Mouse (Mus musculus) T-cell, adult 2 months (primary cell): ENCODE measurements at regions not wholly inside any gene's neighbourhood (a gene's known extent, or its start where the extent isn't known, plus 50 kb on each side); places are given as distances from the start of the nearest gene placed in this dataset.

Source experiments
- DNase-seq: peaks from one replicate; pipeline ENCODE4 v3.0.0; 2022; ENCODE audit warnings: low spot score

DNA sequence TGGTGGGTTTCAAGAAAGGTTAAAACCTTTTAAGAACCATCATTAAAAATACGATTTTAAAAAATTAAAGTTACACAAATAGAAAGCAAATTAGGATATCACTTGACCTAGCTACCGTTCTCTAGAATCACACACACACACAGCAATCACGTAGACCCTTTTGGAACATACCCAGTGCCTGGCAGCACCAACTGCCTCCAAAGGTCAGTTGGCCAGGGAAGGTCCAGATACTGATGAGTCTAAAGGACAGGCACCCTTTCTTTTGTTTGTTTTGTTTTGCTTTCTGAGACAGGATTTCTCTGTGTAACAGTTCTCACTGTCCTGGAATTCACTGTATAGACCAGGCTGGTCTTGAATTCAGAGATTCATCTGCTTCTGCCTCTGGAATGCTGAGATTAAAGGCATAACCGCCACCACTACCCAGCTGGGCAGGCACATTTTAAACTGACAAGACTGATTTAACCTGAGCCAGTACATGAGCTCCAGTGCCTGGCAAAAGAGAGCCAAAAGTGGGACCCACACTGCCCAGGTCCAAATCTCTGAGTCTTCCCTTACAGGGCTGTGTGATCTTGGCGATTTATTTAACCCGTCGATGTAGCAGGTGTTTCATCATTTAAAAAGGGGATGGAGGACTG is 353.0 kb downstream of the Pmp22 start:
- no peak for DNase-seq

DNA sequence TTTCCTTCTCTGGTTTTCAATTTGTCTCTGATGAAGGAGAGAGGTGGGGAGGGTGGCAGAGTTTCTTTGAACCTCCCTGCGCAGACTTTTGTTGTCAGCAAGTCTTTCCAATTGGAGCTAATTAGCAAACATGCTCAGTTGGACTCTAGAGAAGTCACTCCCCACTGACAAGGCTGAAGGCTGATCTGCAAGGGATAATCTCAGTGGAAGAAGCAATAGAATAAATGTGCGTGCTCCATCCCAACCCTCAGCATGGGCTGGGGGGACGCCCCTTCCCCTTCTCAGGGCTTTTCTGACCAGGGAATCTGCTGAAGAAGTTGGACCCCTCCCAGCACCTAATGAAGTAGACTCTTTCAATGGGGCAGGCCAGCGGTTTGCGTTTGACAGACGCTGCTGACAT is 353.8 kb downstream of the Pmp22 start:
- DNase-seq = no peak

DNA sequence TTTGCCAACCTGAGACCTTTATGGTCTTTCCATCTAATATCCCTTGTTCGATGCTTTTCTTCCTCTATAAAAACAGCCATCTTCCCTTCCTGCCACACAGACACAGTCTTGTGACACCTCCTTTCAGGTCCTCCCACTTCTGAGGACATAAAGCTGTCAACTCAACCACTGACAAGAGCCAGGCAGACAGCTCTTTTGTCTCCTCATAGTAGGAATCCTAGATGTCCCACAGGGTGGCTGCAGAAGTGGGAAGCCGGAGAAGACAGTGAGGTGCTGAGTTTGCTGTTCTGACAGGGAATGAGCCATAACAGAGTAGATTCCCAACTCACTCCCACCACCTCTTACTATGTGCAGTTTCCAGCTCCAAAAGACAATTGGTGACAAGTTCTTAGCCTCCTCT is 358.4 kb downstream of the Pmp22 start:
- no peak for DNase-seq

DNA sequence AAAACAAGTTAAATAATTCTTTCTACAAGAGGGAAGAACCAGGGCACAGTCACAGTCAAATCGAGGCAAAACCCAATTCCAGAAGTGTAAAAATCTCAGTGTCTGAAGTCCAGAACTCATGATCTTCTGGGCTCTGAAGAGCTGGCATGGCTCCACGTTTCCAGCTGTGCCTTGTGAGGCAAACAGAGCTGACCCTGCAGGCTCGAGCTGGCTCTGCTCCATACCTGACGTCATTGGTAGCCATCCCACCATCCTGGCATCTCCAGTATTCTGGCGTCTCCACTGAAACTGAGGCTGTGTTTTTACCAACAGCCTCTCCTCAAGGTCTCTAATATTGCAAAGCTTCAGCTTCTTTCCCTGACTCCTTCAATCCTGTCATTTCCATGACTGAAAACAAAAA is 373.4 kb downstream of the Pmp22 start:
- no peak for DNase-seq

DNA sequence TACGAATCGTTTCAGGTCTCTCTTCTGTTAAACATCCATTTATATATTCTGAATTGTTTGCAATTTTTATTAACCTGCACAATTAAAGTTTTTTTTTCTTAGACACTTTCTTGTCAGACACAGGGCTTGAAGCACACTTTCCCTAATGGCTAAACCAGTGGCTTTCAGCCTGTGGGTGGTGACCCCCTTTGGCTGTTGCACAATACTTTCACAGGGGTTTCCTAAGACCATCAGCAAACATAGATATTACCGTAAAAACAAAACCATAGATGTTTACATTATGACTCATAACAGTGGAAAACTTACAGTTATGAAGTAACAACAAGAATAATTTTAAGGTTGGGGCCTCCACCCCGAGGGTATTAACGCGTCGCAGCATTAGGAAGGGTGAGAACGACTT is 378.6 kb downstream of the Pmp22 start:
- no peak for DNase-seq

DNA sequence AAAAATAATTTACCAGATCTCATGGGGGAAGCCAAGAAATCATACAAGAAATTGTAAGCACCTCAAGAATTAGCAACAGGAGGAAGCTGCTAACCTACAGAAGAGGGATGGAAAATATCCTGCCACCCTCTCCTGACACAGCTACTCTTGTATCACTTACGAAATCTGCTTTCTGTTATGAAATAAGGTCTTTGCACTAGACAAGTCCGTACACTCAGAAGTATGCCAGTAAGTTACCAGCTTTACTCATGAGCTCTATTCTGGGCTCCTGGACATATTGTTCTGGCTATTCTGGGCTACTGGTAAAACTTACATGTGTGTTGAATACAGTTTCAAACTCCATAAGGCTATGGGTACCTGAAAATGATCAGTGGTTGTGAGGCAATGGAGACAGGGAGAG is 379.9 kb downstream of the Pmp22 start:
- no peak for DNase-seq

DNA sequence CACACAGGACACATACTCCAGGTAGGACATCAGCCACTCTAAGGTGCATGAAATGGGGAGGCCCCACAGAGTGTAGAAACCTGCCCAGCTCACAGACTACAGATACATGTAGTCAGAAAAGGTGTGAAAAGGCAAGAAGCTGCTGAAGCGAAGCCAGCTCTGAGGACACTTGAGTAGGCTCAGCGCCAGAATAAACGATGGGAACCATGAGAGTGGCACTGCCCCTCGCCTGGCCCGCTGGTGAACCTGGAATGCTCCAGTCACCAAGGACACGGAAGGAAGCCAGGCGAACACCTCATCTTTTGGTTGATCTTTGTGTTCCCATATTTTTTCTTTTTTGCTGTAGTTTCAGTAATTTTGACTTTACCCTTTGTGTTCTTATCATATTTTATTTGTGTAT is 381.8 kb downstream of the Pmp22 start:
- DNase-seq = no peak

DNA sequence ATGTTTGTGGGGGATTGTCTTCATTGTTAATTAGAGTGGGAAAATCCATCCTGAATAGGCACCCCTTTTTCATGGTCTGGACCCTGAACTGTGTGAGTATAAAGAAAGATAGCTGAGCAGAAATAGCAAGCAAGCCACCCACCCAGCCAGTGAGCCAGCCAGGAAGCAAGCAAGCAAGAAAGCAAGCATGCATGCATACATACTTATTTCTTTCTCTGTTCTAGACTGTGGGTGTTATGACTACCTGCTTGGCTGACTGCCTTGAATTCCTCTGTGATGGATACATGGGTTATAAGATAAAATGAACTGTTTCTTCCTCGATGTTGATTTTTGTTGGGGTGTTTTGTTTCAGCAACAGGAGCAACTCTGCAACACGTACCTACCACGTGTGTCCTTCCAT is 385.8 kb downstream of the Pmp22 start:
- no peak for DNase-seq

DNA sequence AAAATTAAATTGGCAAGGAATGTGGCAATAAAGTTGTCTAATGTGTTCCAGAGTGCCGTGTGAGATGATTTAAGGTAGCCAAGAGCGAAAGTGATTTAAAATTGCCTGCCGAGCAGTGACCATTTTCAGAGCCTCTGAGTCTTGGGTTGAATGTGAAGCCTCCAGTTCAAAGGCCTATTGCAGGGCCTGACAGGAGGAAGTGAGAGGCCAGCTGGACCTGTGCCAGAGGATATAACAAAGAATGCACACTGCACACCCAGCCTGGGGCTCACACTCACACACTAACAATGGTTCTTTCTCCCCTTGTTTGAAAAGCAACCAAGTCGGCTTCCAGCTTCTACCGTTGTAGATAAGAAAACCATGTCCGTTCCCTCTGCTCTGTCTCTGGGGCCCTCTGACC is 390.1 kb downstream of the Pmp22 start:
- no peak for DNase-seq

DNA sequence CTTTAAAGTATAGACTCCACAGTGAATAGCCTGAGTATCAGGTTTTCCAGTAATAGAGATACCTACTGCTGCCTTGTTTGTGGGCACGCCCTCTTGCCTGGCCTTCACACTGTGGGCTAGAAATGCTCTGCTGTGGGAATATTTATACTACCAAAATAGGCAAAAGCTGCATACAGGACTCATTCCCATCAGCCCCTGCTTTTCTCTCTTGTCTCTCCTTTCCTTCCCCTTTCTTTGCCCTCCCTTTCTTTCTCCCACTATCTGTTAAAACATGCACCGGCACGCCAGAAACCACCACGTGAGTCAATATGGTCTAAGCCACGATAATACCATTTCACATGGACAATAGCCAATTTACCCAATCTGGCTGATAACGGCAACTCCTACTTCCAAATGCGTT is 395.5 kb downstream of the Pmp22 start:
- no peak for DNase-seq

DNA sequence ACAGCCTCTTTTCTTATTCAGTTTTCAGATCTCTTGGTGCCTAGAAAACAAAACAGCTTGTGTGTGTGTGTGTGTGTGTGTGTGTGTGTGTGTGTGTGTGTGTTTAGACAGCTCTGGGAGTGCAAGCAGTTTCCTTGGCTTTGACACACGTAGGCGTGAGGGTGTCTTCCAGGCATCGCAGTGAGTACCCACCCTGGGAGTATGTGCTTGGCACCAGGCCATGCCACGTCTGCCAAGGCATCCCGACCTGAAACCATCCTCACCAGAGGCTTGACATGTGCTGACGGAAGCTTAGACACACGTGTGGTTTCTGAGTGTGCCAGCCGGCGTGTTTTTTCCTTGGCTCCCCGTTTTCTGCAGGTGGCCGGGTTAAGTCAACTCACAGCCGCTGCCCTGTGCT is 396.6 kb downstream of the Pmp22 start:
- DNase-seq = no peak

DNA sequence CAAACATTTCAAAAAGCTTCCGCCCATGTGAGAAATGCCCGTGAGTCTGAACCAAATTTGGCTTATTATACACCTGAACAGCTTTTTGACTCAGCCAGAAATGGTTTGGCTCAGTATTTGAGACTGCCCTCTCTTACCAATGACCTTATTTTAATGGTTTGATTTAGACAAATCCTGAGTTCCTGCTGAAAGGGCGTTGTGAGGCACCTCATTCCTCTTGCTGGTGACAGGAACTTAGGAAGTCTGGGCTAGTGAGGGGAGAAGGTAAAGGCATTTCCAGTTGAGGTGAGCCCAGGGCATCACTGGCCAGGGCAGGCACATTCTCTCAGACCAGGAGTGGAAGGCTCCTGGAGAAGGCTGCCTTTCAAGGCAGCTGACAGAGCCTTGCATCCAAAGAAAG is 396.1 kb downstream of the Hs3st3b1 start:
- DNase-seq = no peak

DNA sequence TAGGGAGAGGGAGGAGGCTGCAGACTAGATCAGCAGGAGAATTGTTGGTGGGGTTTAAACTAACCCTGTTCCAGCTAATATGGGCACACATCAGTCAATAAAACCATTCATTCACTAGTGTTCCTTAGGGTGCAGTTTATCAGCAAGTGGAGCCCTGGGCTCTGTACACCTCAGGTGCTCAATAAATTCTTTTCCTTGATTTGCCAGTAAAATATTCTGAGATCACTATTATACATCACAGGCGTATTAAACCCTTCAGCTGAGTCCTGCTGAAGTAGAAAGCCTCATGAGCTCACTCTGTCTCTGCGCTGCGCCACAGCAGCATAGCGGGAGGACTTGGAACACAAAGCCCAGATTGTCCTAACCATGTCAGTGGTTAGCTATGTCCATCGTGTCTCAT is 389.3 kb downstream of the Hs3st3b1 start:
- no peak for DNase-seq

DNA sequence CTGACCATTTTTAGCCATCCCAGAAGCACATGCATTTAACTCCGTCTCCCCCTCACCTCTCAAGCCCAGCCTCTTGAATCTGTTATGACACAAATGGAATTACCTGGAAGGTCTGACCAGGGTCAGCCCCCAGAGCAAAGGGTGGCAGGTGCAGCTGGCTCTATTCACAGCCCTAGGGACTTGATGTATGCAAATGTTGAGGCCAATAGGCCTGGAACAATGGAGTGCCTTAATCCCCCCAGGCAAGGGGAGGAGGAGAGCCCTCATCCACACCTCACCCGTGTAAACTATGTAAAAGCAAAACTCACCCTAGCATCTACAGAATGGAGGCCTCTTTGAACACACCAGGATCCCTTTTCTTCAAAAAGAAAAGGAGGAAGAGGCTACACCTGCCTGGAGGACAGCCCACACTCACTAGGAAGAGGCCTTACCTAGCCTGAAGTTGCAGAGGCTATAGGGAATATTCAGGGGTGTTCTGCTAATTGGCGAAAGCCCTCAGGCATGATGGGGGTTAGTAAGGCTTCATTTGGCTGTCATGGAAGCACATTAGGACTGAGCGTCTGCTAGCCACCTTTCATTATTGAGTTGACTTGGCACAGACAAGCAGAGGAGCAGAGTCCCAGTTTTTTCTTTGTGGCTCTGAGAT is 388.4 kb downstream of the Hs3st3b1 start:
- no peak for DNase-seq

DNA sequence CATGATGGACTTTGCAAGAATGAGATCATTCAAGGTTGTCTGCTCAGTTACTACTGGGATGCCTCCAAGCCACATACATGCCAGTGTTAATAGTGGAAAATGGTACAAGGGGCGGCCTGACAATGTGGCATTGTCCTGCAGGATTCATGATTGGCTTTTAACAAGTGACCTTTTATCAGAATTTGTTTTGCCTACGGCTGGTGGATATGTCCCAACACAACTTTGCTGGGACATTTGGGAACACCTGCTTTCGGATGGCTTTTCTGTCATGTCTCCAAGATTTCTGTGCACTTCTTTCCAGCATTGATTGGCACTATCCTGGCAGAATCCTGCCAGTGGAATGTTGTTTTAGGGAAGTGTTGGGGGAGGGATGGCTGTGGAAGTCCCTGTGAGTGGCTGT is 384.4 kb downstream of the Hs3st3b1 start:
- no peak for DNase-seq

DNA sequence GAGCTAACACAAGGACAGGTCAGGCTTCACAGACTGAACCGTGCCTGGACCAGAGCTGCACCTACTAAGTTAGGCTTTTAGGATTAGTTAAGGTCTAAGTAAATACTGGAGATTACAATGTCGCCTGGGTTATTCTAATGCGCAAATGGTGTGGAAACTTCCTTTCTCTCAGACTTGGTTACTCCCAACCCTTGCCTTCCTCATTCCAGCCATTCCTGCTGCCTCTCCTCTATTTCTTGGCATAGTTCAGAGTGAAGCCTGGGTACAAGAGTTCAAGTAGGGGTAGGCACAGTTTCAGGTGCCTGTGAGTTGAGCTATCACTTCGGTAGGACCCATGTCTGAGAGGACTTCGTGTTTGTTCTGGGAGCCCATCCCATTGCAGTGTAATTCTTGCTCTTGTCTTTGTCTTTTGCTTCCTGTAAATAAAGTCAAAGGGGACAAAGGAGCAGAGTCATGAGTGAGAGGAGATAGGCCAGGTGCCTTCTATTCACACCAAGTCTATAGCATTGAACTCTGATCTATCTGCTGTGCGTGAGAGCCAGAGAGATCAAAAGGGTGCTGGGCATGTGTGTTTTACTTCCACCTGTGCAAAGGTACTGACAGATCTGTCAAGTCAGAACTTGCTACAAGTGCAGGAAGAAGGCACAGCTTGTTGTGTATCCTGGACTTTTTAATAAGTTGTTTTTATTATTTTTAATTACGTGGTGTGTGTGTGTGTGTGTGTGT is 378.0 kb downstream of the Hs3st3b1 start:
- DNase-seq = no peak

DNA sequence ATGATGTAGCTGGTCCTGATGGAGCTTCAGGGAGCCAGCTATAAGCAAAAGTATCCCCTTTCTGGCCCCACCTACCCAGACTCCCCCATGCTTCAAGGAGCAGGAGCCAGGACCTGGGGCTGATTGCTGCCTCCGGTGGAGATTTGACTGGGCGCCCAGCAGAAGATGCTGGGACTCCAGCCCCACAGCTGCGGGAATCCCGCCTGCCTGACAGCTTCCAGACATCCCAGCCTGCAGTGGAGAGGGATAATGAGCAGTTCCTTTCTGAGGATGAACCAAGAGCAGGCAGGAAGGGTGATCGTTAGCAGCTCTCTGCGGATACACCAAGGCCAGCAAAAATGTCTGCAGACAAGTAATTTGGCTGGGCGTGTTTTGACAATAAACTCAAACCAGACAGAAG is 376.6 kb downstream of the Hs3st3b1 start:
- DNase-seq = no peak

DNA sequence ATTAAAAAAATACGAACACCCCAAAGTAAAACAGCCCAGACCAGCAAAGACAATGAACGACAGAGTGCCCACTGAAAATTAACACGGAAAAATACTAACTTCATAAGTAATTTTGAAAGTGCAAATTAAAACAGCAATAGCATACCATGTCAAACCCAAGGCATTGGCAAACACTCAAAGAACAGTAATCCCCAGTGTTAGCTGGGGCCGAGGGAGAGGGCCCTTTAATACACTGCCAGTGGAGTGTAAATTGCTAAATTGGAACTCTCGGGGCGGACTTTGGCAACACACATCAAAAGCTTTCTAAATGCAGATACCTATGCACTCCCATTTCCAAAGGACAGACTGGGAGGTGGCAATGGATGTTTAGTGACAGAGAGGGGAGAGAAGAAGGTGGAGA is 361.6 kb downstream of the Hs3st3b1 start:
- DNase-seq = no peak

DNA sequence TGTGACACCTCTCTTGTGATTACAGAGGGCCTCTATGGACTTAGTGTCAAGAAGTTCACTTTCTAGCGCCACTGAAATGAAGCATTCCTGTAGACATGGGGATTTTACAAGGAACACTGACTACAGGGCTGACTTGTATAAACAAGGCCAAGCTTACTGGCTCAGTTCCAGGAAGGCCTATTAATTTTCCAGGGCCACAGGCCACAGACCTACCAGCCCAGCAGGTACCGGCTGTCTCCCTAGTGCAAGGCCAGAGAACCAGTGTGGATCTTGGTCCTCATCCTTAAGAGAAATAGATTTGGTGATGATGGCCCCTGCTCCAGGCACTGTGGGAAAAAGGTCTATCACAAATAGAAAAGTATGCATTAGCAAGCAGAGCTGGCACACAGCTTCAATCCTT is 359.4 kb downstream of the Hs3st3b1 start:
- DNase-seq = no peak

DNA sequence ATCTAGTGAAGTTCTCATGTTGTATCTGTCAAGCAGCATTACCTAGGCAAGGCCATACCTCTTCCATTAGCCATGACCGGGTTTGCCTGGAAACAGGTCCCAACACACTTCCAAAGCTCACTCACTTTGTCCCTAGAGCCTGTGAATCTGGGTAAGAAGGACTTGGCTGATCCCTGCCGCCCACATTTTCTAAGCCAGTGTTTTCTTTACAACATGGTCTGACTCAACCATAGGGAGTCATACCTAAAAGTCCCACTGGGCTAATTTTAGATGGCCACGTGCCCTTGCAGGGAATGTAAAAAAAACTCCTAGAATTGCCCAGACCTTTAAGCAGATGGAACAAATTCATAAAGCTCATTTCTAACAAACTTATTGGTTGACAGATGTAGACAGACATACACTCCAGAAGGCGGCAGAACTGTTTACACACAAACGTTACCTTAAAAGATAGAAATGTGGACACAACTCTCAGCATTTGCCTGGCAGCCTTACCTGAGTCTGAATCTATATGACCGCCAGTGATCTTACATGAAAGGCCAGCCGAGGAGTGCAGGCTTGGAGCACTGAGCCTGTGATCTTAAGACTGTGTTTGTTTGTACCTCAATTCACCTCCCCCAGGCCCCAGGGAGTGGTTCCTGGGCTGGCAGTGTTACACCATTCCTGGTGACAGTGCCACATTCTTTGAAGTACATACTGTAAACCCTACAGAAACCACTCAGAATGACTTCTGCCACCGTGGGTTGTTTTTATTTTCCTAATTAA is 356.4 kb downstream of the Hs3st3b1 start:
- DNase-seq = no peak

DNA sequence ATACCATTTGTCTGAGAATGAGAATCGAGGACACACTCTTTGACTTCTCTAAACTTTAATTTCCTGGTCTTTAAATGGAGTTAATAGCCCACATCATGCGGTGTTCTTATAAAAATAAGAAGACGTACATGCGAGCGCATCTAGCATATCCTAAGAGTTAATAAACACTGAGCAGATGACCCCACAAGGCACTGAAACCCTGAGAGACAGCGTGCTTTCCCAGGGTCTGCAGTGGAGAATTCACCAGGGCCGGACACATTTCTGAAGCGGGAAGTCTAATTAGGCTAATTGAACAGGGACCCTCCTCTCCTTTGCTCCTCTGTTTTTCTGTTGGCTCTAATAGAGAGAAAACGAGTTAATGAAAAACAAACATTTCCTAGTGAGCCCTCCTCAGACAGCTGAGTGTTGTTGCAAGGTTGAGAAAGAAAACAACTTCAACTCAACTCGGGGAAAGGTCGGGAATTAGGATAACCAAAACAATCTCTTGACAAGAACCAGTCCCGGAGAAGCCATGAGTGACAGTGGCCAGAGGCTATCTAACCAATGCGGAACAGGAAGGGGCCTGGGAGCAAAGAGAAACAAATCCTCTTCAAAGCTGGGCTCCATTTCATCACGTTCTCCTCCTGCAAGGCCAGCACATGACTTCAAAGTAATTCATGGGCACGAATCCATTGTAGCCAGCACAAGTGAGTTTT is 352.2 kb downstream of the Hs3st3b1 start:
- no peak for DNase-seq

DNA sequence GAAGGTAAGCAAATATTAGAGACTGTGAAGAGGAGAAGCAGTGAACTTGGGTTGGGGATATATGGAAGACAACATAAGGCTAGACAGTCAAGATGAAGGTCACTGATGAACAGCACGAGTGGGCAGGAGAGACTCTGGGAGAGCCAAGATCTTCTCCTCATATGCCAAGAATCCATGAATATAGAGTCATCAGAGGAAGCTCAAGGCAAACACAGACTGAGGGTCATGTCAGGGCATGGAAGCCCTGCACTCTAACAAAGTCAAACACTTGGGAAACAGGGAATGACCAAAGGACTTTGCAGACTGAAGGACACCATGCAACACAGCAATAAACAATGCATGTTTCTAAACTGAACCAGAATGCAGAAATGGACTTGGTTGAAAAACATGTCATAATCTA is 351.4 kb downstream of the Hs3st3b1 start:
- no peak for DNase-seq
